Mouse (Mus musculus): ENCODE data around the gene Tmprss11f.

- TF ChIP-seq TAL1 (IDR thresholded peaks at IDR 0.05; ENCODE audit: low read length) (no peak), GATA1 (IDR thresholded peaks at IDR 0.05; ENCODE audit: low read length) (no peak)
Measured at GRCm38 (mm10) chr5:86511538-86511937, 120.7 kb downstream of the Tmprss11f start.
